Mouse (Mus musculus): ENCODE results near the gene 9530003J23Rik.

DNA sequence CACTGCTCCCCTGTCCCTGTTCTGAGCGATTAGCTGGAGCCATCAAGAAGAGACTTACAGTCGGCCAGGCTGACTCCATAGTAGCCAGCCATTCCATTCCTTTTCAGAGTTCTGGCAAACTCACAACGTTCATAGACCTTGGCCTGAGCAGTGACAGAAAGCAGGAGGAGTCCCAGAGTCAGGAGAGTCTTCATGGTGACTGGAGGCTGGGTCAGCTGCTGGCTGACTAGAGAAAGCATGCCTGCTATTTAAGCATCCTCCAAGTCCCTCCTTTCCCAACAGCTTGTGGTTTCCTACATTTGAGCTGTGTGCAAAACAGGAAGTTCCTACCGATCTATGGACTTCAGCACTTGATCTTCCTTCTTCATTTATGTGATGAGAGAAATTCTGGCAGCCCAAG is 43.5 kb upstream of the 9530003J23Rik start, which contains the start of gene Lyz2:
- TF ChIP-seq CTCF (IDR thresholded peaks at IDR 0.05): no peak
- no peak for TF ChIP-seq EP300 (IDR thresholded peaks at IDR 0.05)

Measured in lung, postnatal 0 days (tissue).